Mouse (Mus musculus) embryonic stem cell, embryonic (primary cell): ENCODE measurements at regions not wholly inside any gene's neighbourhood (a gene's known extent, or its start where the extent isn't known, plus 50 kb on each side); places are given as distances from the start of the nearest gene placed in this dataset.

ENCODE experiments used
- CTCF ChIA-PET, 4 experiments: fragments of 300-600 bp in 2 of 4; fragments of 350-600 bp in 2 of 4; sonication (Branson Sonifier 250); formaldehyde crosslinking; loops; one replicate each; lab custom pipeline; 2022; ENCODE audit warnings: inconsistent platforms in 2 of 4; lab: Charles Lee
- POLR2A ChIA-PET, 4 experiments: fragments of 300-600 bp in 2 of 4; fragments of 350-600 bp in 2 of 4; sonication (Branson Sonifier 250); formaldehyde crosslinking; loops; one replicate each; lab custom pipeline; 2022; ENCODE audit warnings: antibody characterized with exemption in 4 of 4, inconsistent platforms in 1 of 4; lab: Charles Lee

- ChIA-PET POLR2A (interaction anchor here in 2 of 4 experiments (0.6 to 0.9 kb wide), 3 partner anchors 12 to 274 kb away, joined by 3 to 5 read pairs (median 4); no protein-coding TSS in a partner anchor), CTCF (interaction anchor here in 3 of 4 experiments (0.7 to 1.7 kb wide), 3 partner anchors 8 to 19 kb away, joined by 3 to 6 read pairs (median 4); no protein-coding TSS in a partner anchor)
Measured at GRCm38 (mm10) chr5:111857200-111857599, 123.5 kb downstream of the Gm26897 start.

- ChIA-PET POLR2A (no interaction called here), CTCF (no interaction called here)
Measured at GRCm38 (mm10) chr5:111860436-111860835, 126.7 kb downstream of the Gm26897 start.

GRCm38 (mm10) chr5:111862331-111862730, 128.6 kb downstream of the Gm26897 start:
- CTCF ChIA-PET, result interaction anchor here in 1 of 4 experiments (0.6 to 0.9 kb wide), 2 partner anchors 12 to 31 kb away, joined by 3 read pairs; no protein-coding TSS in a partner anchor

GRCm38 (mm10) chr5:111863922-111864321, 130.2 kb downstream of the Gm26897 start:
- POLR2A ChIA-PET, result interaction anchor here in 1 of 4 experiments (0.7 to 1.3 kb wide), 3 partner anchors 10 to 147 kb away, joined by 4 to 7 read pairs (median 5); no protein-coding TSS in a partner anchor
- CTCF ChIA-PET, result no interaction called here

More at GRCm38 (mm10) chr5:111862331-111862730, 128.6 kb downstream of the Gm26897 start:
- POLR2A ChIA-PET, result no interaction called here

GRCm38 (mm10) chr5:111864606-111865005, 130.9 kb downstream of the Gm26897 start:
- POLR2A ChIA-PET, result interaction anchor here in 2 of 4 experiments (0.6 to 1.3 kb wide), 4 partner anchors 9 to 243 kb away, joined by 4 to 7 read pairs (median 4); no protein-coding TSS in a partner anchor

GRCm38 (mm10) chr5:111869011-111869410, 135.3 kb downstream of the Gm26897 start:
- POLR2A ChIA-PET, result no interaction called here
- CTCF ChIA-PET, result interaction anchor here in 2 of 4 experiments (0.5 to 0.7 kb wide), 2 partner anchors 34 to 169 kb away, joined by 3 read pairs; no protein-coding TSS in a partner anchor

More at GRCm38 (mm10) chr5:111864606-111865005, 130.9 kb downstream of the Gm26897 start:
- CTCF ChIA-PET, result no interaction called here

- CTCF ChIA-PET, result interaction anchor here in 3 of 4 experiments (0.6 kb wide), 3 partner anchors 149 to 478 kb away, joined by 3 to 8 read pairs (median 5); no protein-coding TSS in a partner anchor
- POLR2A ChIA-PET, result no interaction called here
Measured at GRCm38 (mm10) chr5:111877165-111877793, 143.6 kb downstream of the Gm26897 start.

- CTCF ChIA-PET, result interaction anchor here in 3 of 4 experiments (0.7 to 2.3 kb wide), 3 partner anchors 14 to 43 kb away, joined by 3 to 7 read pairs (median 4); no protein-coding TSS in a partner anchor
- POLR2A ChIA-PET, result interaction anchor here in 1 of 4 experiments (0.5 to 1.6 kb wide), 4 partner anchors 15 to 315 kb away, joined by 3 to 7 read pairs (median 3); no protein-coding TSS in a partner anchor
Measured at GRCm38 (mm10) chr5:111879044-111879443, 145.3 kb downstream of the Gm26897 start.

GRCm38 (mm10) chr5:111880268-111880667, 146.5 kb downstream of the Gm26897 start:
- ChIA-PET POLR2A (interaction anchor here in 2 of 4 experiments (0.6 to 1.6 kb wide), 4 partner anchors 13 to 453 kb away, joined by 3 to 7 read pairs (median 4); no protein-coding TSS in a partner anchor), CTCF (interaction anchor here in 2 of 4 experiments (0.6 to 2.3 kb wide), 5 partner anchors 17 to 285 kb away, joined by 3 to 17 read pairs (median 7); no protein-coding TSS in a partner anchor)

GRCm38 (mm10) chr5:111881517-111881916, 147.8 kb downstream of the Gm26897 start:
- CTCF ChIA-PET, result interaction anchor here in 2 of 4 experiments (0.7 to 0.9 kb wide), 2 partner anchors 116 to 295 kb away, joined by 3 to 9 read pairs; no protein-coding TSS in a partner anchor
- POLR2A ChIA-PET, result interaction anchor here in 1 of 4 experiments (0.9 kb wide), 1 partner anchor 250 kb away, joined by 4 read pairs; no protein-coding TSS in a partner anchor

GRCm38 (mm10) chr5:111887281-111887680, 153.6 kb downstream of the Gm26897 start:
- ChIA-PET POLR2A (interaction anchor here in 1 of 4 experiments (0.6 to 0.7 kb wide), 3 partner anchors 418 to 1440 kb away, joined by 3 to 7 read pairs (median 4); no protein-coding TSS in a partner anchor), CTCF (interaction anchor here in 2 of 4 experiments (0.7 to 1.4 kb wide), 2 partner anchors 13 to 190 kb away, joined by 3 read pairs; no protein-coding TSS in a partner anchor)

GRCm38 (mm10) chr5:111890800-111891199, 157.1 kb downstream of the Gm26897 start:
- CTCF ChIA-PET, result no interaction called here
- POLR2A ChIA-PET, result no interaction called here

GRCm38 (mm10) chr5:111891261-111891693, 157.6 kb downstream of the Gm26897 start:
- ChIA-PET CTCF (interaction anchor here in 1 of 4 experiments (0.6 kb wide), 1 partner anchor 245 kb away, joined by 5 read pairs; no protein-coding TSS in a partner anchor), POLR2A (no interaction called here)

GRCm38 (mm10) chr5:111892956-111893355, 159.2 kb downstream of the Gm26897 start:
- CTCF ChIA-PET, result interaction anchor here (0.6 to 1.5 kb wide), 7 partner anchors 11 to 479 kb away, joined by 3 to 6 read pairs (median 3); no protein-coding TSS in a partner anchor
- POLR2A ChIA-PET, result interaction anchor here in 1 of 4 experiments (0.5 to 2.2 kb wide), 5 partner anchors 9 to 1287 kb away, joined by 3 to 7 read pairs (median 4); no protein-coding TSS in a partner anchor

GRCm38 (mm10) chr5:111893905-111894311, 160.2 kb downstream of the Gm26897 start:
- ChIA-PET POLR2A (interaction anchor here (0.6 to 2.2 kb wide), 9 partner anchors 10 to 927 kb away, joined by 3 to 9 read pairs (median 3); no protein-coding TSS in a partner anchor), CTCF (interaction anchor here (0.5 to 1.5 kb wide), 12 partner anchors 10 to 958 kb away, joined by 3 to 6 read pairs (median 3); no protein-coding TSS in a partner anchor)

GRCm38 (mm10) chr5:111897568-111897967, 163.8 kb downstream of the Gm26897 start:
- ChIA-PET CTCF (interaction anchor here in 3 of 4 experiments (0.7 to 1.4 kb wide), 6 partner anchors 15 to 285 kb away, joined by 3 to 7 read pairs (median 3); no protein-coding TSS in a partner anchor), POLR2A (interaction anchor here in 2 of 4 experiments (0.6 kb wide), 2 partner anchors 207 to 342 kb away, joined by 3 to 5 read pairs; no protein-coding TSS in a partner anchor)

- ChIA-PET POLR2A (interaction anchor here in 1 of 4 experiments (0.7 kb wide), 1 partner anchor 489 kb away, joined by 3 read pairs; no protein-coding TSS in a partner anchor), CTCF (interaction anchor here in 2 of 4 experiments (0.7 to 1.1 kb wide), 3 partner anchors 14 to 116 kb away, joined by 3 read pairs; no protein-coding TSS in a partner anchor)
Measured at GRCm38 (mm10) chr5:111898482-111898881, 164.8 kb downstream of the Gm26897 start.

GRCm38 (mm10) chr5:111901197-111901596, 167.5 kb downstream of the Gm26897 start:
- ChIA-PET CTCF (interaction anchor here in 1 of 4 experiments (1.8 kb wide), 1 partner anchor 282 kb away, joined by 5 read pairs; no protein-coding TSS in a partner anchor), POLR2A (no interaction called here)
